10 mouse cellular contexts compared by ENCODE assay signal in genomic region chr8:115529568-115530342, GRCm38 (mm10).
DNase-seq lines count a peak whose midpoint lies in the region; ATAC-seq lines count a peak whose summit lies in the region.
"Had no signal": no experiment of that assay in that cellular context is flagged by ENCODE, and none has a peak within 500 bp of the region (broad histone marks: within the 10 kb centered on the region; RNA-seq: fewer than 3 reads in every experiment).

No protein-coding gene starts in this region.

- intact Hi-C loops in heart, postnatal 10 days (cut with DNase I): loop anchor here (10.0 kb wide), 1 partner anchor 175 kb away; the partner anchor contains the start of gene Maf

- ATAC-seq in kidney, embryonic 16.5 days (ENCODE audit: low FRiP score, low TSS enrichment): no peak
- no peak for ATAC-seq in lung, embryonic 15.5 days (ENCODE audit: borderline replicate concordance, extremely low read depth, low FRiP score, low TSS enrichment)
- no peak for ATAC-seq in forebrain, embryonic 11.5 days (replicated peaks; ENCODE audit: low FRiP score)

- 17% methylated on average over 14 of the region's 14 CpGs for WGBS in kidney, embryonic 16.5 days
- 29% methylated on average over 14 of the region's 14 CpGs for WGBS in lung, embryonic 15.5 days
- 63% methylated on average over 14 of the region's 14 CpGs for WGBS in forebrain, embryonic 11.5 days

- H3K4me1 ChIP-seq in kidney, embryonic 16.5 days (ENCODE audit: insufficient read depth, low read length): peaks cover 12% of the 10 kb centered on the region; the same call in 1 of the 2 replicates
- H3K4me1 ChIP-seq in lung, embryonic 15.5 days: peaks cover 11% of the 10 kb centered on the region; the same call in 1 of the 2 replicates
- H3K4me1 ChIP-seq in forebrain, embryonic 11.5 days (replicated peaks; ENCODE audit: control insufficient read depth, insufficient read depth, low read length): no peaks in the 10 kb centered on the region
- H3K4me1 ChIP-seq: liver, embryonic 15.5 days had no signal

- H3K27me3 ChIP-seq in kidney, embryonic 16.5 days (ENCODE audit: insufficient read depth, low read length): no peaks in the 10 kb centered on the region
- no peaks in the 10 kb centered on the region for H3K27me3 ChIP-seq in lung, embryonic 15.5 days
- no peaks in the 10 kb centered on the region for H3K27me3 ChIP-seq in forebrain, embryonic 11.5 days (ENCODE audit: control insufficient read depth, insufficient read depth, low read length)
- H3K27me3 ChIP-seq: embryonic facial prominence, embryonic 15.5 days; liver, embryonic 15.5 days had no signal

- no peaks in the 10 kb centered on the region for H3K36me3 ChIP-seq in kidney, embryonic 16.5 days (ENCODE audit: insufficient read depth, low read length)
- no peaks in the 10 kb centered on the region for H3K36me3 ChIP-seq in lung, embryonic 15.5 days
- H3K36me3 ChIP-seq in forebrain, embryonic 11.5 days (ENCODE audit: control insufficient read depth, insufficient read depth, low read length): no peaks in the 10 kb centered on the region
- H3K36me3 ChIP-seq: embryonic facial prominence, embryonic 15.5 days; liver, embryonic 15.5 days had no signal

- DNase-seq in kidney, adult 18-20 months: peak; percentile 12
- DNase-seq in adrenal gland, postnatal 25 days: peak; percentile 46
- DNase-seq in heart, postnatal 10 days: peak; percentile 29 to 30
- DNase-seq in MN1 (ENCODE audit: low spot score): no peak
- DNase-seq in ovary, postnatal 36 days (ENCODE audit: low spot score): no peak
- DNase-seq in forebrain, embryonic 11.5 days (ENCODE audit: low spot score): no peak

- no peak overlapping the region for H3K9ac ChIP-seq in kidney, embryonic 16.5 days (replicated peaks; ENCODE audit: low read length)
- no peak overlapping the region for H3K9ac ChIP-seq in lung, embryonic 15.5 days
- no peak overlapping the region for H3K9ac ChIP-seq in forebrain, embryonic 11.5 days (ENCODE audit: low read length)
- H3K9ac ChIP-seq: embryonic facial prominence, embryonic 15.5 days; liver, embryonic 15.5 days had no signal

- no peak overlapping the region for H3K4me3 ChIP-seq in kidney, embryonic 16.5 days (ENCODE audit: low read length)
- H3K4me3 ChIP-seq in lung, embryonic 15.5 days: 0 out of 2 replicates have a peak overlapping the region, but pooled peaks have one; percentile 2
- no peak overlapping the region for H3K4me3 ChIP-seq in forebrain, embryonic 11.5 days (ENCODE audit: low read depth, low read length)
- H3K4me3 ChIP-seq: embryonic facial prominence, embryonic 15.5 days; liver, embryonic 15.5 days had no signal

- no peak overlapping the region; the same call in 1 of the 2 replicates for H3K4me2 ChIP-seq in kidney, embryonic 16.5 days (replicated peaks; ENCODE audit: low read depth, low read length)
- peak overlapping the region; percentile 28 for H3K4me2 ChIP-seq in lung, embryonic 15.5 days
- H3K4me2 ChIP-seq in forebrain, embryonic 11.5 days (ENCODE audit: low read depth, low read length, severe bottlenecking): no peak overlapping the region
- H3K4me2 ChIP-seq: embryonic facial prominence, embryonic 15.5 days; liver, embryonic 15.5 days had no signal

- no peaks in the 10 kb centered on the region for H3K9me3 ChIP-seq in kidney, embryonic 16.5 days (ENCODE audit: low read length)
- H3K9me3 ChIP-seq in lung, embryonic 15.5 days: no peaks in the 10 kb centered on the region
- no peaks in the 10 kb centered on the region for H3K9me3 ChIP-seq in forebrain, embryonic 11.5 days (ENCODE audit: control insufficient read depth, low read length)
- H3K9me3 ChIP-seq: embryonic facial prominence, embryonic 15.5 days; liver, embryonic 15.5 days had no signal

- H3K27ac ChIP-seq in kidney, embryonic 16.5 days (ENCODE audit: low read length): no peak overlapping the region
- no peak overlapping the region for H3K27ac ChIP-seq in lung, embryonic 15.5 days
- no peak overlapping the region for H3K27ac ChIP-seq in forebrain, embryonic 11.5 days (ENCODE audit: low read depth, low read length)
- H3K27ac ChIP-seq: embryonic facial prominence, embryonic 15.5 days; liver, embryonic 15.5 days had no signal

Comparison
In these comparisons a context has a peak if more than half of its experiments do, and no peak if none do; other contexts are left out.
1. DNase-seq: peak in kidney, adult 18-20 months (single experiment), adrenal gland, postnatal 25 days (single experiment) and heart, postnatal 10 days (2 of 2); none in MN1 (single experiment), ovary, postnatal 36 days (single experiment) and forebrain, embryonic 11.5 days (single experiment).